Mouse (Mus musculus) lung, embryonic 14.5 days (tissue): ENCODE data around the gene Ccdc148. TPM values are rescaled to one million over a fixed set of nuclear protein-coding genes. Genes with fewer than 3 reads are reported as not detected.

ENCODE experiments used
- ATAC-seq: fragments of 200-750 bp; cut with Nextera tagmentation; 2 replicates; pipeline ENCODE4 v1.8.0; 2017; ENCODE audit warnings: mild to moderate bottlenecking, moderate TSS enrichment, moderate library complexity; ENCODE audit not compliant: insufficient read depth
- DNase-seq: peaks from one replicate; pipeline ENCODE4 v3.0.0-alpha.2; 2015
- H3K27ac ChIP-seq: fragments of 300-500 bp; sonication (generic); 2 replicates; pipeline ENCODE4 v1.5.1; 2014; ENCODE audit warnings: low read depth, mild to moderate bottlenecking, moderate library complexity
- H3K27me3 ChIP-seq: fragments of 300-500 bp; sonication (generic); 2 replicates; pipeline ENCODE4 v1.6.1; 2014; ENCODE audit warnings: low read length, control low read depth; ENCODE audit not compliant: insufficient read depth
- H3K36me3 ChIP-seq: fragments of 300-500 bp; sonication (generic); 2 replicates; pipeline ENCODE4 v1.6.1; 2014; ENCODE audit warnings: control low read depth; ENCODE audit not compliant: insufficient read depth
- H3K4me1 ChIP-seq: fragments of 300-500 bp; sonication (generic); 2 replicates; pipeline ENCODE4 v1.6.1; 2014; ENCODE audit warnings: antibody characterized with exemption, control low read depth; ENCODE audit not compliant: insufficient read depth
- H3K4me2 ChIP-seq: fragments of 300-500 bp; sonication (generic); 2 replicates; pipeline ENCODE4 v1.6.1; 2014; ENCODE audit warnings: mild to moderate bottlenecking
- H3K4me3 ChIP-seq: fragments of 300-500 bp; sonication (generic); 2 replicates; pipeline ENCODE4 v1.5.1; 2014; ENCODE audit warnings: low read depth, low read length
- H3K9ac ChIP-seq: fragments of 300-500 bp; sonication (generic); 2 replicates; pipeline ENCODE4 v1.6.1; 2014
- H3K9me3 ChIP-seq: fragments of 300-500 bp; sonication (generic); 2 replicates; pipeline ENCODE4 v1.6.1; 2016; ENCODE audit warnings: low read depth, low read length, control low read depth
- CTCF ChIP-seq: IDR thresholded peaks from 2 replicates; pipeline ENCODE4 v1.5.1; 2016; ENCODE audit warnings: antibody characterized with exemption, low read depth
- WGBS: fragments of 180-500 bp; shearing (Covaris S2); extraction: QIAGEN DNeasy Blood & Tissue Kit; methylation state at CpG from one replicate; pipeline ENCODE4 v1.1.7; 2014; 5-methylcytosine and 5-hydroxymethylcytosine counted together
- polyA plus RNA-seq: library from polyadenylated mRNA; unstranded; fragments of >200 nt; fragmentation: Nextera tagmentation; extraction: Ambion mirVana; gene quantifications from 2 replicates; pipeline ENCODE4 v1.2.1, GENCODE M21; 2014

Gene Ccdc148
- polyA plus RNA-seq, 1 experiment from 2014 or later, result 1.1 TPM

- Histone ChIP-seq H3K27ac (no peak overlapping the region), H3K4me2 (peak overlapping the region; percentile 26; the same call in 1 of the 2 replicates)
- DNase-seq, result peak; percentile 49
Measured at GRCm38 (mm10) chr2:58844499-58844898, 316.0 kb downstream of the Ccdc148 start.

DNA sequence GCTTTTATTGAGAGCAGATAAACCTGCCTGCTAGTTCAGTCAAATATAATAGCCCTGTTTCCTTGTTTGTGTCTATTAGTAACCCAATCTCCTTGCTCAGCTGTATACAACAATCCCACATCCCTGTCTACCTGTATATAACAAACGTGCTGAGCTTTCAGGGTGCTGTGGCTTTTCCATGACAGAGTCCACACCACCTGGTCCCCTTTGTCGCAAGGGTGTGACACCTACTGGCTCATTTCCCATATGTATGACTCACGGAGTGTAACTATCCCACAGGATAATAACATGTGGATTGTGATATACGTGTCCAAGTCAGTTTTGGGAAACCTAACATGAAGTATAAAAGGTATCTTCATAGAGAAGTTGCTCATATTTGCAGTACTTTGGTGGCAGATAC, 318.0 kb downstream of the Ccdc148 start:
- Histone ChIP-seq H3K36me3 (no peaks in the 10 kb centered on the region), H3K27ac (no peak overlapping the region), H3K4me1 (no peaks in the 10 kb centered on the region), H3K9ac (no peak overlapping the region), H3K9me3 (no peaks in the 10 kb centered on the region), H3K27me3 (no peaks in the 10 kb centered on the region), H3K4me3 (no peak overlapping the region), H3K4me2 (no peak overlapping the region)
- WGBS, result 82% methylated on average over 4 of the region's 4 CpGs
- TF ChIP-seq CTCF, result no peak
- DNase-seq (no peak), ATAC-seq (no peak)

More at GRCm38 (mm10) chr2:58844499-58844898, 316.0 kb downstream of the Ccdc148 start:
- Histone ChIP-seq H3K4me1 (no peaks in the 10 kb centered on the region), H3K9me3 (no peaks in the 10 kb centered on the region), H3K9ac (no peak overlapping the region), H3K27me3 (no peaks in the 10 kb centered on the region), H3K36me3 (no peaks in the 10 kb centered on the region), H3K4me3 (no peak overlapping the region)
- WGBS, result 21% methylated on average over 10 of the region's 10 CpGs
- ATAC-seq, result peak; percentile 54; the same call in 1 of the 2 replicates
- no peak for TF ChIP-seq CTCF

GRCm38 (mm10) chr2:58841021-58841420, 319.5 kb downstream of the Ccdc148 start:
- Histone ChIP-seq H3K4me1 (no peaks in the 10 kb centered on the region), H3K9ac (no peak overlapping the region), H3K36me3 (no peaks in the 10 kb centered on the region), H3K27ac (no peak overlapping the region), H3K27me3 (no peaks in the 10 kb centered on the region), H3K4me3 (no peak overlapping the region), H3K9me3 (no peaks in the 10 kb centered on the region), H3K4me2 (no peak overlapping the region)
- no peak for TF ChIP-seq CTCF
- no peak for DNase-seq
- ATAC-seq, result no peak
- 63% methylated on average over 3 of the region's 3 CpGs for WGBS

DNA sequence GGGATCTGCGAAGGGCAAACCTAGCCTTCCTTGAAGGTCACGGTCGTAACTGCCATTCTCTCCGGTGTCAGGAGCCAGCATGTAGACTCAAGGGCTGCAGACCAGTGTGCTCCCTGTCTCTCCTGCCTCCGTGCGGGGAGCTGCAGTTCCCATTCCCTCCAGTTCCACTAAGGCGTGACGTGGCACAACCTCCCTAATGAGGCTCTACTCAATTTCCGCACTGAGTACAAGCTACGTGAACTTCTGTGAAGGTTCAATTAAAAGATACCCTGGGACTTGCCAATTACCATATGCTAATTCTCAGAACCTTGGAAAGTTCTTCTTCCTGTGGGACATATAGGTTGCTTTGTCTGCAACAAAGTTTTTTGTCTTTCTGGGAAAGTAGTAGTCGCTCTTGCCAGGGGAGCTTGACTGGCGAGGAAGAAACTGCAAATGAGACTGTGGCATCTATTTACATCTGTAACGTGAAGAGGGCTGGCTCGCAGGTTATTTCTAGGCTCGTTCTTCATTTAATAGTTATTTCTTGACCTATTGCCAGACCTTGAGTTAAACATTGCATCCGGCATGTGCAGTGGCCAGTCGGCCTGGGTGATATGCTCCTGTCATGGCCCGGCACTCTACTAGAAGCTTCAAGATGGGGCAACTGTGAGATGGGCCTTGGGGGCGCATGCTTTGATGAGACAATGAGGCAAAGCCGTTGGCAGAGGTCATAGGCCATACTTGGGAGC, 328.1 kb downstream of the Ccdc148 start:
- H3K4me3 ChIP-seq, result no peak overlapping the region
- no peaks in the 10 kb centered on the region for H3K9me3 ChIP-seq
- H3K27me3 ChIP-seq, result no peaks in the 10 kb centered on the region
- 89% methylated on average over 20 of the region's 20 CpGs for WGBS
- ATAC-seq (no peak), DNase-seq (no peak)
- H3K4me1 ChIP-seq, result no peaks in the 10 kb centered on the region
- TF ChIP-seq CTCF, result no peak
- H3K36me3 ChIP-seq, result no peaks in the 10 kb centered on the region
- no peak overlapping the region for H3K9ac ChIP-seq
- no peak overlapping the region for H3K4me2 ChIP-seq
- H3K27ac ChIP-seq, result no peak overlapping the region

DNA sequence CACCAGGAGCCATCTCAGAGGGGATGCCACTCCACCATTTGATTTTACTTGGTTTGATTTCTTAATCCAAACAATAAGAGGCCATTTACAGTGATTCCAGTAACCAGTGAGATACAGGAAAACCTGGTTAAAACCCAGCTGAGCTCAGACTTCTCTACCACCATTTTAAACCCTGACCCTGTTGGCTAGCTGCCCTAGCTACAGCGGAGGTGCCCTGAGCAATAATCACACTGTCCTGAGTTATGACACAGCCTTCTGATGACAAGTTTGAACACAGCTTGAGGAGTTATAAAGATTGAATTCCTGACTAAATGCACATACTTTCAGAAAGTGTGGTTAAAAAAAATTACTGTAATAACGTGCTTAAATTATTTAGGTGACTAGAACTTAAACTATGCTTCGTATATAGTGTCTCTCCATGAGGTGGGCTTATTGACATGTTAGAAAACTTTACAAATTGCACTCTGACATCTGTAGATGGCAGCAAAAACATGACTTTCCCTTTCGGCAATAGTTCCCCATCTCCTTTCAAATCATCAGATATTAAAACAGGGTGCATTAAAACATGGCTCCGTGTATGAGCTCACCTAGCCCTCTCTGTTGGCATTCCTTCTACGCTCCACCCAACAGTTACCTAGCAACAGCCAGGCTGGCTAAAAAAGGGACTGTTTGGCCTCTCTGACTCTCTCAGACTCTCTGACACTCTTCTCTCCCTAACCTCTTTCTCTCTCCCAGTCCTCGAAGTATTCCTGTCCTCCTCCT, 330.3 kb downstream of the Ccdc148 start:
- no peaks in the 10 kb centered on the region for H3K4me1 ChIP-seq
- no peak overlapping the region for H3K4me2 ChIP-seq
- no peak overlapping the region for H3K4me3 ChIP-seq
- DNase-seq (peak; percentile 65), ATAC-seq (peak; percentile 83)
- no peak overlapping the region for H3K9ac ChIP-seq
- H3K27ac ChIP-seq, result peak overlapping the region; percentile 83
- H3K9me3 ChIP-seq, result no peaks in the 10 kb centered on the region
- WGBS, result 44% methylated on average over 7 of the region's 7 CpGs
- no peaks in the 10 kb centered on the region for H3K27me3 ChIP-seq
- TF ChIP-seq CTCF, result peak; percentile 22; the same call in 1 of the 2 replicates
- no peaks in the 10 kb centered on the region for H3K36me3 ChIP-seq

DNA sequence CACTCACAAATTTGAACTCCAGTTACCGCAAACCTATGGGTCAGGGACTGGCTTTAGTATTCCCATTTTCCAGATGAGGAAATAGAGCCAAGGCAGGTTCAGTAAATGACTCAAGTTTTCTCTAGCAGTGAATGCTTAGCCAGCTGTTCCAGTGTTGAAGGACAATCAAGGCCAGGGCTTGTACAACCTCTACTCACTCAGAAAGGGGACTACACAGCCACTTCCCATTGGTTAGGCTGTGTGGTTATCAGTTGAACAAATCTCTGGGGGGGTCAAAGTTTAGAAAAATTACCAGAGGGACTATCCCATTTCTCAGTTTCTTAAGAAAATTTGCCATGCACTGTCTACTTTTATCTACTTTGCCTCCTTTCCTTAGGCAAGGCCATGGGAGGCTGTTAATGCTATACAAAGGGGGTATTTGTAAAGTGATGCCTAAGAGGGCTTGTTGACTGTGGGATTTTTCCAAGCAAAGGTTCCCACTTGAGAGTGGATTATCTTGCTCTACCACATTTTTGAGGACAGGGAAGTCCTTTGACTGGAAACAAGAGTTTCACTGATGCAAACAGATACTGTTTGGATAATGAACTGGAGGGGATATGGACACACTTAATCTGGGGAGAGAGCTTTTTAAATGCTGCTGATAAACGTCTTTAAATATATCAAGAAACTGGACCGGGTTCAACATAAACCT, 331.4 kb downstream of the Ccdc148 start:
- H3K36me3 ChIP-seq, result no peaks in the 10 kb centered on the region
- H3K27ac ChIP-seq, result peak overlapping the region; percentile 72
- H3K9me3 ChIP-seq, result no peaks in the 10 kb centered on the region
- ATAC-seq (peak; percentile 84), DNase-seq (peak; percentile 85)
- H3K4me1 ChIP-seq, result no peaks in the 10 kb centered on the region
- H3K9ac ChIP-seq, result no peak overlapping the region
- H3K27me3 ChIP-seq, result no peaks in the 10 kb centered on the region
- H3K4me3 ChIP-seq, result no peak overlapping the region
- no peak for TF ChIP-seq CTCF
- H3K4me2 ChIP-seq, result no peak overlapping the region
- WGBS, result 48% methylated on average over 3 of the region's 3 CpGs

DNA sequence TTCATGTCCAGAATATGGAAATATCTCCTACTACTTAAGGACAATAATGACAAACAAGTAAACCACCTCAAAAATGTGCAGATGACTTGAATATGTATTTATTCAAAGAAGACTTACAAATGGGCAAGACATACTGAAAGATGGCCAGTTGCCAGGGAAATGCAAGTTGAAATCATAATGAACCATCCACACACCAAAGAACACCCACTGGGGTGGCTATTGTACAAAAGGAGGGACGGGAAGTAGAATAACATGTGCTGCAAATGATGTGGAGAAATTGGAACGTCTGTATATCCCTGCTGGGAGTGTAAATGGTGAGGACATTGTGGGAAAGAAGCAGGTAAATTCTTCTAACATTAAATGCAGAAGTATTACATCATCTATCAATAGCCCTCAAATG, 347.5 kb downstream of the Ccdc148 start:
- H3K4me1 ChIP-seq, result no peaks in the 10 kb centered on the region
- H3K4me2 ChIP-seq, result no peak overlapping the region
- no peak overlapping the region for H3K27ac ChIP-seq
- no peak overlapping the region for H3K9ac ChIP-seq
- H3K9me3 ChIP-seq, result no peaks in the 10 kb centered on the region
- H3K36me3 ChIP-seq, result no peaks in the 10 kb centered on the region
- H3K27me3 ChIP-seq, result no peaks in the 10 kb centered on the region
- no peak for TF ChIP-seq CTCF
- ATAC-seq, result no peak
- no peak for DNase-seq
- no peak overlapping the region for H3K4me3 ChIP-seq
- 59% methylated on average over 2 of the region's 2 CpGs for WGBS
